Mouse (Mus musculus) retina, postnatal 7 days (tissue): ENCODE data around the gene Acox2.

Experiments
- DNase-seq: peaks from one replicate; pipeline ENCODE4 v3.0.0-alpha.2; 2012; ENCODE audit warnings: low read depth, low spot score

The Acox2 gene

DNA sequence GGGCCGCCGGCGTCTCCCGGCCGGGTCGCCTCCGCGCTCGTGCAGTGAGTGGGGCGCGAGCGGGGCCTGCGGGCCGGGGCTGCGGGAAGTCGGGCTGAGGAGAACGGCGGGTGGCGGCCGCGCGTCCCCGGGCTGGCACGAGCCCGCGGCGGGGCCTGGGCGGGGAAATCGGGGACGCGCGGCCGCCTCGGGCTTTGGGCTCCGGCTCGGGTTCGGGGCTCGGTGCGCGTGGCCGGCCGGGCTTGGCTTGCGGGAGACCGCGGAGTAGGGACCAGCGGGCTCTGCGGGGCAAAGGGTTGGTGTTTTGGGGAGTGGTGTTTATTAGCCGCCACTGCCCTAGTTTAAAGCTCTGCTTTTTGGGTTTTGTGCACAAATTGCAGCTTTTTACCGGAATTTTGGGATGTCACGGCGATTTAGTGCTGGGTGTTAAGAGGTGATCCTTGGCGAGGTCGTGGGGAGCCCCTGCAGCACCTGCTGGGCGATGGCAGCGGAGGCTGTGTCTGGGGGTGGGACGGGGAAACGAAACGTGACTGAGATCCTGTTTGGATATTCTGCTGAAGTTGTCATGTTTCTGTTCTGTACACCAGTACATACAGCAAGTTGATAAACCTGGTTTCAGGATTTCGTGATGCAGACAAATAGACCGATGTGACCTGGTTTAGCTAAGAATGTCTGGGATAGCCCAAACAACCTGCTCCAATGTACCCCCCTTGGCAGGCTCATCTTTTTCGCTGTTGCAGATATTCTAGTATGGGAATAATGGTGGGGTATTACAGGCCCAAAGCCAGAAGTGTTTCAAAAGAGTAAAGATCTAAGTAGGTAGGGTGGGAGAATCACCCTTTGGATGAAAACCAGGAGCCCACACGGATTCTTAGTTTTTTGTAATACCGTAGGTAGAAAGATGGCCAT lies 44.6 kb downstream of the Acox2 start:
- DNase-seq: no peak

DNA sequence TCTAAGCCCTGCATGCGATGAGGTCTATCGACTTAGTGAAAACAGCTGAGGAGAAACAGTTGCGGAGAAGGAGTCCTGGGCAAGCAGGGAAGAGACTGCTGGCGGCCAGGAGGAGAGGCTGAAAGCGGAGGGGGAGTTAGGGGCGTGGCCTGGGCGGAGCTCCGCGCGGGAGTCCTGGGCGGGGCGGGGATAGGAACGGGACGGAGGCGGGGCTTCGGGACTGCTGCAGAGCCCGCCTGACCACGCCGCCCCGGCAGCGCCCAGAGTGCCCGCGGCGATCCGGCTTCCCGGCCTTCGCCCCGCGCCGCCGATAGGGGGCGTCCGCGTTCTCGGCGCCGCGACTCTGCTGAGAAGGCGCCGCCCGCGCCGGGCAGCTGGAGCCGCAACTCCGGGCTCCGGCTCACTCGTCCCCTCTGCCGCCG lies 45.3 kb downstream of the Acox2 start, which contains the start of gene Kctd6:
Gene Kctd6 (plus strand): TSS at position 338 of the 422 bp plus-strand sequence.
- peak; percentile 91 for DNase-seq

DNA sequence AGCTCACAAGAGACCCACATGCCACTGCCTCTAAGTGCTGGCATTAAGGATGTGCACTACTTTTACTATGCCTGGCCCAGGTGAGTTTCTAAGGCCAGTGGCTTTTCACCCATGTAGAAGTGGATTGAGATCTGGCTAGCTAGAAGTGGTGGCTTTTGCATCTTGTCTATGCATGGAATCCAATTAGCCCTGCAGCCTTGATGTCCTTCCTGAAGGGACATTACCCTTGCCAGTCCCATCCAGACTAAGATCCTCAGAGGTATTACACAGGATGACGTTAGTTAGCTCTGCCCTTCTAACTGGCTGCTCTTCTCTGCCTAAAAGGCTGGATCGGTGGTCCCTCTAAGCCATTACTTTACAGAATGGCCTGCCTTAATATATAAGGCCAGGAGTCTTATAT lies 46.2 kb downstream of the Acox2 start:
- DNase-seq: no peak

DNA sequence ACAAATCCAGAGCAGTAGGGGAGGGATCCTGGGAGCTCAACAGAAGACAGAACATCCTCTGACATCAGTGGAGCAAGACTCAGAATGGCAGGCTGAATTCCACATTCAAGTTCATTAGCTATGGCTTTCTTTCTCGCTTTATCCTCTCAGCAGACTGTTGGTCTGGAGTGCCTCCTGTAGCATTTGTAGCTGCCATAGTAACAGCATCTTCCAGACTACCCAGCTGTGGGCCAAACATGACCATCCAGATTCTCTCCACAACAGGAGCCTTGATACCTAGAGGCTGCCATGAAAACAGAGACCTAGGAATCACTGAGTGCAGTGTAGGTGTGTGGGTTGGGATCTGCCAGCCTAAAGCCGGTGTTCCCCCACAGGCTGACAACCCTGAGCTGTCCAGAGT lies 49.3 kb downstream of the Acox2 start:
- no peak for DNase-seq

DNA sequence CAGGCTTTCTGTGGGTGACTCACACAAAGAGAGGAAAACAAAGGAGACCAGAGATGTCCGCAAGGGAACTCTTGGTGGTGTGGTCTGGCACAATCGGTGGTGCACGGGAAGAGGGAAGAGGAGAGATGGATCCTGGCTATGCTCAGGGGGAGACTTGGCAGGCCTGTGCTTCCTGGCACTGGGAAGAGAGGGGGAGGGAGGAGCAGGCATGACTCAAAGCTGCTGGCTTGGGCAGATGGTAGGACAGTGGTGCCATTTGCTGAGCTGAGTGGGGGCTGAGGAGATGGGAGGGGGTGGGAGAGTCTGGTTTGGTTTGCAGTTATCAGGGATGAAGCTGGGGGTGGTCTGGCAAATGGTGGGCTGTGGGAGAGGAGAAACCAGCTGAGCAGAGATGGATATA lies 50.3 kb downstream of the Acox2 start:
- DNase-seq: no peak

DNA sequence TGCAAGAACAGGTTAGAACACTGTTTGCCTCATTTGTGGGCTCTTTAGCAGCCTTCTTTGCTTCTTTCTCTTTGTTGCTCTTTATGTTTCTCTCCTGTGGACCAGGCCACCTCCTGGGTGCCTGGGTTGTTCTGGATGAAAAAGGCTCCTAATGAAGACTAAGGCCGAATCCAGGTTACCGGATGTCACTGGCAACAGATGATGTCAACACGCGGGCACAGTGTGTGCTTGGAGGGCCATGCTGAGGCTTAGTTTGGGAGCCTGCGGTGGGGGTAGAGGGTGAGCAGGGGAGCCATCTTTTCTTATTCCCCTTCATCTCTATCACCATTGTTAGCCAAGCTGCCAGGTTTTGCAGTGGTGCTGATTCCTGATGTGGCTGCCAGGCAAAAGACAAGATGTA lies 51.6 kb downstream of the Acox2 start:
- no peak for DNase-seq

DNA sequence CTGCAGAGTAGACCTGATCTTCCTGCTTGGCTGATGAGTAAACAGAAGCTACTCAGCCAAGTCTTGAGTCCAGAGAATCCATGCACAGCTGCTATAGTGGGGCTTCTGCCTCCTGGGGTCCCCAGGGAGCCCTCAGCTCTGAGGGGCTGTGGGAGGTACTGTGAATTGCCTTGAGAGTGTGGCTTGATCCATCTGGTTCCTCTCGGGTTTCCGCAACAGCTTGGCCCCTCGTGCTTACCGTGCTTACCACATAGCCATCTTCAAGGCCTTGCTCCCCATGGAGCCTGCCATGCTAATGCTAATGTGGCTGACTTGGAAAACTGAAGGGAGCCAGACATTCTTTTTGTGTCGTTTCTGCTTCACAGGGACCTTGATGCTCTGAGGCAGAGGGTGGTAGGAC lies 52.0 kb downstream of the Acox2 start:
- no peak for DNase-seq

DNA sequence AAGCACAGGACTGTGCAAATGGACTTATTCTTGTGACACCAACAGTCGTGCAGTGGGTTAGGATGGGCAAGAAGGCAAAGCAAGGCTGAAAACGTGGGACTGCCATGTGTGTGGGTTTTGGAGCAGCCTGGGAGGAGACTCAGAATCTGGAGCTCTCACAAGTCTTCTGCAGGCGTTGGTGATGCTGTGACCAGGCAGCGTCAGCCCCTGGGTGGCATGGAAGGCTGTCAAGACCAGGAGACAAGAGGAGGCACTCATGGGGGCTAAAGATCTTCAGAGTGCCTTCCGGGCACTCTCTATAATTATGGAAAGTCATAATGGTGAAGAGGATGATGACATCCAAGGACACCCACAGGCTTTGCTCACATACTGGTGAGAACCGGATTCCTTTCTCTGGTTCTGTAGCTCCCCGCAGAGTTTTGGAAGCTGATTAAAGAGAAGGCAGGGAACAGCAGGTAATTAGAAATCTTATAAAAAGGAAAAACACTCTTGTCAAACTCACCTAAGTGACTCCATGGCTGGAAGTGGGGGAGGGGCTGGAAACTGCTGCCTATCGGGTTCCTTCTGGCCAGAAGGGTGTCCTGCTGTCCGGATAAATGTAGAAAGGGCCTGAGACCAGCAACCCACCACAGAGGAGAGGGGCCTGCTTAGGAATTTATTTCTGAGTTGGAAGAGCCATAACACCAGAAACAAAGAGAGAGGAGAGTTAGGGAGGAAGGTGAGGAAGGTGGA lies 52.8 kb downstream of the Acox2 start:
- no peak for DNase-seq

DNA sequence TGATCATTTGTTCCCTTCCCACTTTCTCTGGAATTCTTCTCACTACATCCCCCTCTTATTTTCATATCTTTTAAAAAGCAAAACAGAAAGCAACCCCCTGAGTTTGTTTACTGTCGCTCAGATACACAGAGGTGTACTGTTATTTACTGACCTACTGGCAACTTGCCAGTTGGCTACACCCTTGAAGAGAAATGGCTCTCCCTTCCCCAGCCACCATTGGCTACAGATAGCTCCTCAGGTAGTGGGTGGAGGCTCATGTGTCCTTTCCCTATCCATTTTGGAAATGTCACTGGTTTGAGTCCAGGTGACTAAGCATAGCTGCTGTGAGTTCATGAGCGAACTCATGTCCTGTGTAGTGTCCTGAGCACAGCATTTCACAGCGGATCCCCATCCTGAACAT lies 57.4 kb downstream of the Acox2 start:
- DNase-seq: no peak

DNA sequence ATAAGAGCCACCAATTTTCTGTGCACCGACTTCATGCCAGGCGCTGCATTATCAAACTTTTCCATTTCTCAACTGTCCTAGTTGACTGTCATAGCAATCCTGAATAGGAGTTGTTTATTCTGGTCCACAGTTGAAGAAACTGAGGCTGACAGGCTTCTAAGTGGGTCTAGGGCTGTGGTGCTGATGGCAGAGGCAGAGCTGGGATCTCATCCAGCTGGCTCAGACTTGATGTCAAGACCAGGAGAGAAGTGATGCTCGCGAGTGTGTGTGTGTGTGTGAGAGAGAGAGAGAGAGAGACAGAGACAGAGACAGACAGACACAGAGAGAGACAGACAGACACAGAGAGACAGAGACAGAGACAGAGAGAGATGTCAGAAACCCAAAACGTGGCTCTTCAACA lies 58.4 kb downstream of the Acox2 start:
- no peak for DNase-seq

DNA sequence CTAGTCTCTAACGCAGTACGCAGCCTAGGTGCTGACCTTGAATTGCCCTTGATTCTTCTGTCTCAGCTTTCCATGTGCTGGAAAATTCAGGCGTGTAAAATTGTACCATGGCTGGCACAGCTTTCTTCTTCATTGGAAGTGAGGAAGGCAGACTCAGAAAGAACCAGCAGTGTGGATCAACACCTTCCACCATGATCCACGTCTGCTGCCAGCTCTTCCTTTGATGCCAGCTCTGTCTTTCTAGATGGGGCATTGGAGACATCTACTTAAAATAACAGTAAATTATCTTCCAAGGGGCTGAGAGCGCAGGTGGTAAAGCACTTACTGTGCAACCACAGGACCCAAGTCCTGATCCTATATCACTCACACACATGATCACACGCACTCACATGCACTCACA lies 66.4 kb downstream of the Acox2 start:
- DNase-seq: no peak

DNA sequence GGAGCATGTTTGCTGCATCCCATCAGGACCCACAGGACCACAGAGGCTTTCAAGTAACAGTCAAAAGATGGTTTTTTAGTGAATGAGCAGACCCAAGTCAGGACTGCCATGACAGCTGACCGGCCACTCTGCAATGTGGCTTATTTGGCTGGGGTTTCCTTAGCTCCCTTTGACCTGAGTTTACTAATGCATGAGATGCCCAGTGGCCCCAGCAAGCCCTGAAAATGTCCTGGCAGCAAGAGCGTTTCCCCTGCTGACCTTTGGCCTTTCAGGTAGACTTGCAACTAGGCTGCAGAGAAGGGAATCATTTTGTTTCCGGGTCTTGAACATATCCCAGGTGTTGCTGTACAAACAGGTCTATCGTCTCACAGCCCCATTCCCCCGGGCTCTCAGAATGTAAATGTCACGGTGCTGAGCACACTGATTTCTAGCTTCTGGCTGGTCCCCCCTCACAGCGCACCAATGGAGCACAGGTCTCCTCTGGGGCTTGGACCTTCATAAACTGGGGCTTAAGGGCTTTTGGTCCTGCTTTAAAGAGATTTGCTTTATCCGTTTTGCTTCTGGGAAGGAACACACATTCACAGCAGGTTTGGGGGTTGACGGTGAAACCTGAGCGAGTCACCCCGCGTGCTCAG lies 67.7 kb downstream of the Acox2 start:
- DNase-seq: no peak

DNA sequence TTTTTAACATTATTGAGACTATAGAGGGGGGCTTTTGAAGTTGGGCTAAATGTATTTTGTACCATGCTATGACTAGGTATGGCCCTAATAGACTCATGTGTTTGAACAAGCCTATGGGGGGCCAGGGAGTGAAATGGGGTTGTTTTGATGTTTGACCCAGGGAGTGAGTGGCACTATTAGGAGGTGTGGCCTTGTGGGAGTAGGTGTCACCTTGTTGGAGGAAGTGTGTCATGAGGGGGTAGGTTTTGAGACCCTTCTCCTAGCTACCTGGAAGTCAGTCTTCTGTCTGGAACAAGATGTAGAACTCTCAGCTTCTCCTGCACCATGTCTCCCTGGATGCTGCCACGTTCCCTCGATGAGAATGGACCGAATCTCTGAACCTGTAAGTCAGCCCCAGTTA lies 68.6 kb downstream of the Acox2 start:
- DNase-seq: no peak

DNA sequence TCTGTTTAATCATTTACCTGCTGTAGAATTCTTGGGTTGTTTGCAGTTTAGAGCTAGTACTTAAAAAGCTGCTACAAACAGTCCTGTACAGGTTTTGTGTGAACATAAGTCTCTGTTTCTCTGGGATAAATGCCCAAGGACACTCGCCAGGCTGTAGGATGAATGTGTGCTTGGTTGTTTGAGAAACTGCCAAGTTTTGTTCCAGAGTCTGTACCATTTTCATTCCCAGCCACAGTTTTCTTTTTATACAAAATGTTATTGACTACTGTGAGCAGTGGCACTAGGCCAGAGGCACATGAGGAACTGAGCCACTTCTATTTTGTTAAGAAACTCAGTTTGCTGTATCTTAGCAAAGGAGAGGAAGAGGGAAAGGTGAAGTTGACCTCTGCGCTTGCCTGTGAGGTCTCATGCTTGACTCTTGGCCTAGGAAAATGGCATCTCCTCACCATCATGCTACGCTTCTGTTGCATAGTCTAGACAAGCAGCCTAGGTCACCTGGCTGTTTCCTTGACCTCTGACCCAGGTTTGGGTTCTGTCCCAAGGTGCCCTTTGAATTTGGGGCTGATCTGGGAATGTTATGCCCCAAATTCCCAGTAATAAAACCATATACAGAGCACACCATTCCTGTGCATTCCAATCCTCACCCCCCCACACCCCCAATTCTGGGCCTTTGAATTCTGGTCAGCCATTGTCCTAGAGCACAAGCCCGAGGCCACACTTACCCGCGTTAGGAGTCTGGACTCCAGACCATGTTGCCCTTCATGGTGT lies 72.7 kb downstream of the Acox2 start:
- DNase-seq: no peak

DNA sequence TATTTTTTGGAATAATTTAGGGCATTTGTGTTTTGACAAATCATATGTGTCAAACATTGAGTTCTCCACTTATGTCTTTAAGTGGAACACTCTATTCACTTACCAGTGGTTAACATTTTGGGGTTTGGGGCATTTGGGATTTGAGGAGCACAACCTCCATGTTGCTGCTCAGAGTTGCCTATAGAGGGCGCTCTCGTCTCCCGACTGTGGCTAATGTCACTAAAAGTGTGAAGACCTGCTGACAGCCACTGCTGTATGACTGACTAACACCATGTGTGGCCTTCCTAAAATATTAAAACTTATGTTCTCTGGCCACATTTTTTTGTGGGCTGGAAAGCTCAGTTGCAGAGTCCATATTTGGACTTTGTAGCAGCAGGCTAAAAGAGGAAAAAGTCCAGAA lies 75.8 kb downstream of the Acox2 start:
- no peak for DNase-seq

DNA sequence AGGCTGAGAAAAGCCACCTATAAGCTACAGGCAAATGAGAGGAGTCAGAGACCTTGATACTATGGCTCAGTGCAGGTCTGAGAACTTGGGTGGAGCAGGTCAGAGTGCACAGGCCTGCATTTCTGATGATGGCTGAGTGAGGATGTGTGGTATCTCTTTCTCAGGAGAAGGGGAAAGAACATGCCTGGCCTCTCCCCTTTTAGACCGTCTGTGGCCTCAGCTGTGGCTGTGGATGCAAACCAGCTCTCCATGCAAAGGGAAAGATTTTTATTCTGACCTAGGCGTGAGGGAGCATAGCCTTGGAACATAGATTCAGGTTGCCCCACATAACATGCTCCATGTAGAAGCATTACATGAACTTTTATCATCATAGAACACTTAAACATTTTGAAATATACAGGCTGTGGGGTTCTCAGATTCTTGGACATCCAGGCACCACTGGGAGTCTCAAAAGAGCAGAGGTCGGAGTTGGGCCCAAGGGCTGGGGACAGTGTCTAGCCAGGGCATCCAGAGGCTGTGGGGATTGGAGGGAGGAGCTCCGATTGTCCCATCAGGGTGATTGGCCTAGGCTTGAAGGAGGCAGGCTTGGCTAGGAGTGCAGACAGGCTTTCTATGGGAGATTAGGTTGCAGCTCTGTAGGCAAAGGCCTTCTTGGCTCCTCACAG lies 78.7 kb downstream of the Acox2 start:
- DNase-seq: no peak

DNA sequence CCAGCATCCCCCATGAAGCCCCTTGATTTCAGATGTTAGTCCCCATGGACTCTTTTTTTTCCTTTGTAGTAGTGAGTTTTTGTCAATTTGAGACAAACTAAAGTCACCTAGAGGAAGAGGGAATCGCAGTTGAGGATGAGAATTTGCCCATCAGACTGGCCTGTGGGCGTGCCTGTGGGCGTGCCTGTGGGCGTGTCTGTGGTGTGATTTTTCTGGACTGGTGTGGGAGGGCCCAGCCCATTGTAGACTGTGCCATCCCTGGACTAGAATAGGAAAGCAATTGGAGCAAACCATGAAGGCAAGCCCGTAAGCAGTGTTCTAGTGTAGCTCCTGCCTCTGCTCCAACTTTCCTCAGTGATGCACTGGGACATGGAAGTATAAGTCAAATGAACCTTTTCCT lies 82.9 kb downstream of the Acox2 start:
- no peak for DNase-seq
